Mouse (Mus musculus): ENCODE data around the gene Cox6b1. TPM values are rescaled to one million over a fixed set of nuclear protein-coding genes. Genes with fewer than 3 reads are reported as not detected.

Cox6b1 gene
- polyA plus RNA-seq, 1 experiment from 2014 or later, result 1,141 TPM

DNA sequence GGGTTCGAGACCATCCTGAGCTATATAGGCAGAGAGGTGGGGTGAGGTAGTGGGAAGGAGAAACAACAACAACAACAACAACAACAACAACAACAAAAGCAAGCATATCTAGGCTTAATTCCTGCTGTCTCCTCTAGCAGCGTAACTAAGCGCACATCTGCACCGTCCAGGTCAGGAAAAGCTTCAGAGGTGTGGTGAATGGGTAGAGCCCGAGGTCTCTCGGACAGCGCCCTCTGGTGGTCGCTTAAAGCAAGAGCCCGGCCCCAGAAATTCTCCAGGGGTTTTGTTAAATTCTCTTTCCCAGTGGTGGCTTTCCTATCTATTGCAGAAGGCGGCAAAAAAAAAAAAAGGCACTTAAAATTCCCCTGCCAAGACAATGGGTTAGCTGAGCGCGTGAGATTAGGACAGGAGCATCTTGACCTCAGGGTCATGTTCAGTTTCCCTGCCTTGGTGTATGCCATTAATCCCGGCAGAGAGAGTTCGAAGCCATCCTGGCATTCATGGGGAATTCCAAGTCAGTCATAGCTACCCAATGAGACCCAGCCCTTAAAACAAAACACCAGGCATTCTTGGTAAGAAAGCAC, 12.3 kb downstream of the Cox6b1 start:
- no peak overlapping the region for H3K4me2 ChIP-seq (ENCODE audit: low read length)
- H3K4me1 ChIP-seq (ENCODE audit: control insufficient read depth, insufficient read depth, low read length), result no peaks in the 10 kb centered on the region
- WGBS, result 23% methylated on average over 14 of the region's 14 CpGs
- H3K9ac ChIP-seq (ENCODE audit: low read length), result no peak overlapping the region
- peaks cover 33% of the 10 kb centered on the region for H3K36me3 ChIP-seq (ENCODE audit: control insufficient read depth, insufficient read depth, low read length)
- H3K27me3 ChIP-seq (replicated peaks; ENCODE audit: control insufficient read depth, insufficient read depth, low read length), result no peaks in the 10 kb centered on the region
- peak; percentile 65 for DNase-seq (ENCODE audit: low spot score)
- H3K27ac ChIP-seq (ENCODE audit: low read depth, low read length), result no peak overlapping the region
- peak; percentile 46; the same call in 1 of the 2 replicates for ATAC-seq
- no peak overlapping the region for H3K4me3 ChIP-seq (ENCODE audit: low read depth, low read length)
- no peaks in the 10 kb centered on the region for H3K9me3 ChIP-seq (replicated peaks; ENCODE audit: control insufficient read depth, low read length)

DNA sequence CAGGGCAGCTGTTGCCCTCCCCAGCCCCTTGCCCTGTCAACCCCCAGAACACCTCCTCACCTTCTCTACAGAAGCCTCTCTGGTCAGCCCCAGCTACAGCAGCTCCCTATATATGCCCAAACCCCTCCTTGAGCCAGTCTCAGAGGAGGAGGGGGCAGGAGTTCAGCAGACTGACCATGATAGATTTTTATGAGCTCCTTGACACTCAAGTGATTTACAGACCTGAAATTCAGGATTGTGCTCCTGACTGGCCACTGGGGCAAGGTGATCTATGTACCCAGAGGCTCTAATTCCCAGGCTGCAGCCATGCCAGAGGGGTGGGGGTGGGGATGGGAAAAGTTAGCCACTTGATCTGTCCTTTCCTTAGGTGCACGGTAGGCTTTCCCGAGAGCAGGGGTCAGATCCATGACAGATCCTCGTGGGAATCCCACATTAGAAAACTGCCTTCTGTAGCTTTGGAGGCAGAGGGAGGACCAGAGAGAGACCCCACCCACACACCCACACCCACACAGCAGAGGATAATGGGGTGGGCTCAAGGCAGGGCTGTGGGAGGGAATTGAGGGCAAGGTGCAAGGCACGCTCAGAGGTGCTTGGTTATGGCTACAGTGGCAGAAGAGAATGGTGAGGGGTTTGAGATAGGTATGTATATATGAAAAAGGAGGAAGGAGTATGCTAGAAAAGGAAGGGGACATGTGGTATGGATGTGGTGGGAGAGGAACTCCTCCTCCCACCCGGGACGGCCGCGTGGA, 13.1 kb downstream of the Cox6b1 start, which contains the start of gene Upk1a:
Gene Upk1a, minus strand, starts transcription at position 194 of the 749 bp plus-strand sequence.
- no peak for ATAC-seq
- WGBS, result 84% methylated on average over 8 of the region's 8 CpGs

DNA sequence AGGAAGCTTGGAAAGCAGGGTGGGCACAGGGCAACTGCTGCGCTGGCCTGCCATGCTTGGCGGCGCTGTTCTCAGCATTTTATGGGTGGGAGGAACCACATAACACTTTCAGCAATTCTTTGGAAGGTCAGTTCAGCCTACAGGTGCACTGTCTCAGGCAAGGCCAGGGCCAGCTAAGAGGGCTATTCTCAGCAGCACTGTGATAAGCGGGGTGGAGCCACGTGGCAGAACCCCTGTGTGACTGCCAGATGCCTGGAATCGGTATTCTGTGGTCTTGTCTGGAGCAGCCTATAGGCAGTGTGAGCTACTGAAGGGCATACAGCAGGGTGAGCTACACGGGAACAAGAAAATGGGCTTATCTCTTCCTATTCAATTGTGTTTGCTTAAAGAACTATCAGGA, 15.9 kb downstream of the Cox6b1 start:
- H3K27ac ChIP-seq (ENCODE audit: low read depth, low read length), result no peak overlapping the region
- H3K27me3 ChIP-seq (replicated peaks; ENCODE audit: control insufficient read depth, insufficient read depth, low read length), result no peaks in the 10 kb centered on the region
- H3K9ac ChIP-seq (ENCODE audit: low read length), result no peak overlapping the region; the same call in 1 of the 2 replicates
- no peak overlapping the region for H3K4me2 ChIP-seq (ENCODE audit: low read length)
- no peaks in the 10 kb centered on the region for H3K9me3 ChIP-seq (replicated peaks; ENCODE audit: control insufficient read depth, low read length)
- no peak for DNase-seq (ENCODE audit: low spot score)
- H3K4me3 ChIP-seq (ENCODE audit: low read depth, low read length), result no peak overlapping the region
- no peak for ATAC-seq
- WGBS, result 63% methylated on average over 7 of the region's 7 CpGs
- H3K36me3 ChIP-seq (ENCODE audit: control insufficient read depth, insufficient read depth, low read length), result 0 out of 2 replicates have a peak, but pooled peaks cover under 1% of the 10 kb centered on the region
- H3K4me1 ChIP-seq (ENCODE audit: control insufficient read depth, insufficient read depth, low read length), result no peaks in the 10 kb centered on the region

More for the DNA sequence above, 13.1 kb downstream of the Cox6b1 start, which contains the start of gene Upk1a:
- no peak within 1 kb of the TSS for H3K4me3 ChIP-seq (ENCODE audit: low read depth, low read length)
- no peak for DNase-seq (ENCODE audit: low spot score)
- H3K9me3 ChIP-seq (replicated peaks; ENCODE audit: control insufficient read depth, low read length), result no peaks in the 10 kb centered on the region
- H3K27ac ChIP-seq (ENCODE audit: low read depth, low read length), result no peak within 1 kb of the TSS
- H3K36me3 ChIP-seq (ENCODE audit: control insufficient read depth, insufficient read depth, low read length), result peaks cover 25% of the 10 kb centered on the region
- H3K4me2 ChIP-seq (ENCODE audit: low read length), result no peak within 1 kb of the TSS
- H3K27me3 ChIP-seq (replicated peaks; ENCODE audit: control insufficient read depth, insufficient read depth, low read length), result no peaks in the 10 kb centered on the region
- H3K4me1 ChIP-seq (ENCODE audit: control insufficient read depth, insufficient read depth, low read length), result no peaks in the 10 kb centered on the region
- no peak within 1 kb of the TSS for H3K9ac ChIP-seq (ENCODE audit: low read length)

DNA sequence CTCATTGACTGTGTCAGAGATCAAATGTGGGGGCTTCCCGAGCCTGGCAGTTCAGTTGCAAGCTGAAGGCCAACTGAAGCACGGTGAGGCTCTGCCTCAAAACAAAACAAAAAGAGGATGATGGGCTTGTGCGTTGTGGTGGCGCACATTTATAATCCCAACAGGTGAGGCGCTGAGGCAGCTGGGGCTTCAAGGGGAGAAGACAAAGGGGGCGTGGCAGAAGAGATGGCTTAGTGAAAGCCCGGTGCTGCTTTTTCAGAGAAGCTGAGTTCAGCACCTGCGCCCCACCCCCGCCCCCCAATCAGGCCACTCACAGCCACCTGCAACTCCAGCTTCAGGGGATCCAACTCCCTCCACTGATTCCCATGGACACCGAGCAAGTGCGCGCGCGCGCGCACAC, 17.5 kb downstream of the Cox6b1 start:
- H3K9ac ChIP-seq (ENCODE audit: low read length), result peak overlapping the region; percentile 5; the same call in 1 of the 2 replicates
- WGBS, result 48% methylated on average over 16 of the region's 16 CpGs
- no peak overlapping the region for H3K4me2 ChIP-seq (ENCODE audit: low read length)
- DNase-seq (ENCODE audit: low spot score) (no peak), ATAC-seq (no peak)
- H3K4me1 ChIP-seq (ENCODE audit: control insufficient read depth, insufficient read depth, low read length), result no peaks in the 10 kb centered on the region
- no peaks in the 10 kb centered on the region for H3K36me3 ChIP-seq (ENCODE audit: control insufficient read depth, insufficient read depth, low read length)
- no peak overlapping the region for H3K4me3 ChIP-seq (ENCODE audit: low read depth, low read length)
- H3K27me3 ChIP-seq (replicated peaks; ENCODE audit: control insufficient read depth, insufficient read depth, low read length), result no peaks in the 10 kb centered on the region
- H3K9me3 ChIP-seq (replicated peaks; ENCODE audit: control insufficient read depth, low read length), result no peaks in the 10 kb centered on the region
- no peak overlapping the region for H3K27ac ChIP-seq (ENCODE audit: low read depth, low read length)

DNA sequence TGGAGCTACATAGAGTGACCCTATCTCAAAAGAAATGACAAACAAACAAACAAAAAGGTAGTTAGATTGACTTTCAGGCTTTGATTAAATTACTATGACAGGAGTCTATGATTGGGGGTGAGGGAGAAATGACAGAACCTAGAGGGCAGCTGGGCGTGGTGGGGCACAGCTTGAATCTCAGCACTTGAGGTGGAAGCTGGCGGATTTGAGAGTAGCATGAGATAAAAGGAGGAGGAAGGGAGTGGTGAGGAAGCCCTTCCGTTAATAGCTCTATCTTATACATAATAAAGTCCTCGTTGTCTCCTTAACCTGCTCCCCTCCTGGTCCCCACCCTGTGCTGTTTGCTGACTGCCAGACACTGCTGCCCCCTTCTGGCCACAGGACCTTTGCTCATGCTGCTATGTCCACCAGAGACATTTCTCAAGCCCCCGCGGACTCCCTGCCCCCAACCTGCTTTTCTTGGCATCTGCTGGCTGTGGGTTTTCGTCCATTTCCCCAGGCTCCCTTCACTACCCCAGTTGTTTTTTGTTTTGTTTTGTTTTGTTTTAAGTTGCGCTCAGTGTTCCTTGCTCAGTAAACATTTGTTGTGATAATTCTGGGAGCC, 18.1 kb downstream of the Cox6b1 start:
- Histone ChIP-seq H3K9ac (ENCODE audit: low read length) (no peak overlapping the region; the same call in 1 of the 2 replicates), H3K4me2 (ENCODE audit: low read length) (no peak overlapping the region), H3K27me3 (replicated peaks; ENCODE audit: control insufficient read depth, insufficient read depth, low read length) (no peaks in the 10 kb centered on the region), H3K4me1 (ENCODE audit: control insufficient read depth, insufficient read depth, low read length) (no peaks in the 10 kb centered on the region), H3K9me3 (replicated peaks; ENCODE audit: control insufficient read depth, low read length) (no peaks in the 10 kb centered on the region), H3K4me3 (ENCODE audit: low read depth, low read length) (no peak overlapping the region), H3K27ac (ENCODE audit: low read depth, low read length) (no peak overlapping the region), H3K36me3 (ENCODE audit: control insufficient read depth, insufficient read depth, low read length) (no peaks in the 10 kb centered on the region)
- DNase-seq (ENCODE audit: low spot score) (peak; percentile 54), ATAC-seq (peak; percentile 42; the same call in 1 of the 2 replicates)
- 31% methylated on average over 8 of the region's 8 CpGs for WGBS

DNA sequence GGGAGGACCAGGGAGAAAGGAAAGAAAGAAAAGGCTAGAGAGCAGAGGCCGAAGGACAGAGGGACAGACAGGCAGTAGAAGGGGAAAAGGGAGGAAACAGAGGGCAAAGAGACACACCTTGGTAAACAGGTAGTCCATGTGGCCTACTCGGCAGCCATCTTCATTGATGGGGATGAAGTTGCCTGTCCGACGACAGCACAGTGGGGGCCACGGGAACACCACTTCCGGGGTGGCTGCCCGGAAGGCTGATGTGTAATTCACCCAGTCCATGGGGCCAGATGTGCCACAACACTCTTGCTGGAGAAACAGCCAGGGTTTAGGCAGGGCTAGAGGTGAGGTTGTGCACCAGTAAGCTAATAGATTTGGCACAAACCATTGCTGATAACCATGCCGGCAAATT, 21.0 kb downstream of the Cox6b1 start:
- Histone ChIP-seq H3K4me1 (ENCODE audit: control insufficient read depth, insufficient read depth, low read length) (no peaks in the 10 kb centered on the region), H3K9ac (ENCODE audit: low read length) (no peak overlapping the region), H3K9me3 (replicated peaks; ENCODE audit: control insufficient read depth, low read length) (no peaks in the 10 kb centered on the region), H3K27me3 (replicated peaks; ENCODE audit: control insufficient read depth, insufficient read depth, low read length) (no peaks in the 10 kb centered on the region), H3K4me3 (ENCODE audit: low read depth, low read length) (no peak overlapping the region), H3K27ac (ENCODE audit: low read depth, low read length) (no peak overlapping the region), H3K36me3 (ENCODE audit: control insufficient read depth, insufficient read depth, low read length) (no peaks in the 10 kb centered on the region), H3K4me2 (ENCODE audit: low read length) (no peak overlapping the region)
- DNase-seq (ENCODE audit: low spot score), result no peak
- 87% methylated on average over 8 of the region's 8 CpGs for WGBS
- no peak for ATAC-seq

DNA sequence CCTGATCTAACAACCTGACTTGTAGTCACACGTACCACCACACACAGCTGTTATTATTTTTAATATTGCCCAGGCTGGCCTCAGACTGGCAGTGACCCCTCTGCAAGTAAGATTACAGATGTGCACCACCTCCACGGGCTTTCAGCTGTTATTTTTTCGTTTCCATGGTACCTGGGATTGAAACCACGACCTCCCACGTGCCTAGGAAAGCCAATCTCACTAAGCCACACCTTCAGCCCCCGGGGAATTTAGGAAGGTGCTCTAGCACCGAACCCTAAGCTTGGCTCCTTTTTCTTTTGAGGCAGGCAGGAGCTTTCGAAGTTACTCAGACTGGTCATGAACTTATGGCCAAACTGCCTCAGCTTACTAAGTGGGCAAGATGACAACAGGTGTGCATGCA, 21.5 kb downstream of the Cox6b1 start:
- Histone ChIP-seq H3K4me1 (ENCODE audit: control insufficient read depth, insufficient read depth, low read length) (no peaks in the 10 kb centered on the region), H3K27me3 (replicated peaks; ENCODE audit: control insufficient read depth, insufficient read depth, low read length) (no peaks in the 10 kb centered on the region), H3K36me3 (ENCODE audit: control insufficient read depth, insufficient read depth, low read length) (no peaks in the 10 kb centered on the region), H3K27ac (ENCODE audit: low read depth, low read length) (no peak overlapping the region), H3K9me3 (replicated peaks; ENCODE audit: control insufficient read depth, low read length) (no peaks in the 10 kb centered on the region), H3K4me2 (ENCODE audit: low read length) (no peak overlapping the region), H3K9ac (ENCODE audit: low read length) (no peak overlapping the region), H3K4me3 (ENCODE audit: low read depth, low read length) (no peak overlapping the region)
- DNase-seq (ENCODE audit: low spot score), result no peak
- no peak for ATAC-seq
- 58% methylated on average over 8 of the region's 8 CpGs for WGBS

DNA sequence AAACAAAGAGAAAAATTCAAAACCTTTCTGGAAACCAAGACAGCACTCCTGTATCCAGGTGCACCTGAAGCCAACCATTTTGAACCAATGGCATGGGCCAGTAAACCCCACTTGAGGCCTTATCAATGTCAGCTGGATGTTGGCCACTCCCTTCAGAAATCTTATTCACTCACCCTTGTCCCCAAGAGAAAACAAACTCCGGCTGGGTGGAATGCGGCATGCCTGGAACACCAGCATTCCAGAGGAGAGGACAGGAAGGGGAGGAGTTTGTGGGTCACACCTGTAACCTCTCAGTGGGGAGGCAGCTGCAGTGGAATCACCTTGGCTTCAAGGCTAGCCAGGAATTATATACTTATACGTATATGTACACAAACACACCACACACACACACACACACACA, 23.4 kb downstream of the Cox6b1 start:
- no peak overlapping the region for H3K4me2 ChIP-seq (ENCODE audit: low read length)
- H3K4me1 ChIP-seq (ENCODE audit: control insufficient read depth, insufficient read depth, low read length), result no peaks in the 10 kb centered on the region
- no peak overlapping the region for H3K9ac ChIP-seq (ENCODE audit: low read length)
- H3K27ac ChIP-seq (ENCODE audit: low read depth, low read length), result no peak overlapping the region
- no peaks in the 10 kb centered on the region for H3K9me3 ChIP-seq (replicated peaks; ENCODE audit: control insufficient read depth, low read length)
- no peaks in the 10 kb centered on the region for H3K27me3 ChIP-seq (replicated peaks; ENCODE audit: control insufficient read depth, insufficient read depth, low read length)
- H3K4me3 ChIP-seq (ENCODE audit: low read depth, low read length), result no peak overlapping the region
- H3K36me3 ChIP-seq (ENCODE audit: control insufficient read depth, insufficient read depth, low read length), result no peaks in the 10 kb centered on the region
- 64% methylated on average over 3 of the region's 3 CpGs for WGBS
- DNase-seq (ENCODE audit: low spot score) (no peak), ATAC-seq (no peak)

DNA sequence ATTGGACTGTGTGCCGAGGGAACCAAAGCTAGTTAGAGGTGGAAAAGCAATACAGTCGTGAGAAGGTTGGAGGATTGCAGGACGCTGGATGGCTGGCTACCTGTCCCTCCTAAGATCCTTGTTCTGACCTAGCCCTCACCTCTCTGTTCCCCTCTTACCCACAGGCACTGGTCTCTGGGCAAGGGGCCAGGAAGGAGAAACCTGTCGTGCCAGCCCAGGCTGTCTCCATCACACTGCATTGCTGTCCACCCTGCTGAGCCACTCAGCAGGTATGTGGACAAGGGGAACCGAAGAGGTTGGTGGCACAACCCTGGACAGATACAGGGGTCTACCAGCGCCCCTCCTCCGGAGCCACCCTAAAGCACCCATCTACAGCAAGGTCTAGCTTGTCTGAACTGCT, 25.3 kb downstream of the Cox6b1 start:
- DNase-seq (ENCODE audit: low spot score) (no peak), ATAC-seq (no peak)
- H3K36me3 ChIP-seq (ENCODE audit: control insufficient read depth, insufficient read depth, low read length), result no peaks in the 10 kb centered on the region
- no peak overlapping the region for H3K4me3 ChIP-seq (ENCODE audit: low read depth, low read length)
- H3K27ac ChIP-seq (ENCODE audit: low read depth, low read length), result peak overlapping the region; percentile 49; the same call in 1 of the 2 replicates
- no peaks in the 10 kb centered on the region for H3K4me1 ChIP-seq (ENCODE audit: control insufficient read depth, insufficient read depth, low read length)
- no peak overlapping the region for H3K4me2 ChIP-seq (ENCODE audit: low read length)
- H3K9me3 ChIP-seq (replicated peaks; ENCODE audit: control insufficient read depth, low read length), result no peaks in the 10 kb centered on the region
- H3K9ac ChIP-seq (ENCODE audit: low read length), result peak overlapping the region; percentile 30; the same call in 1 of the 2 replicates
- 63% methylated on average over 7 of the region's 7 CpGs for WGBS
- H3K27me3 ChIP-seq (replicated peaks; ENCODE audit: control insufficient read depth, insufficient read depth, low read length), result no peaks in the 10 kb centered on the region

All from forebrain, embryonic 14.5 days (tissue).